Mouse (Mus musculus): ENCODE results near the gene Celf1. TPM values are rescaled to one million over a fixed set of nuclear protein-coding genes. Genes with fewer than 3 reads are reported as not detected.

The Celf1 gene
- total and polyA plus RNA-seq, 3 experiments, result 46.2 to 212 (median 82.3) TPM

- TF ChIP-seq TBP (IDR thresholded peaks at IDR 0.05; ENCODE audit: low read depth, low read length) (0 out of 2 replicates have a peak, but pooled peaks have one; percentile 48), MAZ (IDR thresholded peaks at IDR 0.05; ENCODE audit: low read depth, low read length) (0 out of 2 replicates have a peak, but pooled peaks have one; percentile 21), POLR2AphosphoS2 (IDR thresholded peaks at IDR 0.05; ENCODE audit: low read length) (no peak; the same call in 1 of the 2 replicates), MAX (IDR thresholded peaks at IDR 0.05; ENCODE audit: low read length) (peak; percentile 45; the same call in 1 of the 2 replicates), ETS1 (IDR thresholded peaks at IDR 0.05; ENCODE audit: low read depth, low read length) (peak; percentile 65; the same call in 1 of the 2 replicates)
Measured at GRCm38 (mm10) chr2:91027391-91028214, 87.4 kb downstream of the Celf1 start (continued).

GRCm38 (mm10) chr2:91031216-91031615 lies 91.0 kb downstream of the Celf1 start:
- no peak for DNase-seq (ENCODE audit: low read depth, low spot score)
- no peak overlapping the region for H3K4me3 ChIP-seq (ENCODE audit: control insufficient read depth in 1 of 2, insufficient read depth in 1 of 2, low read depth in 2 of 2, low read length in 2 of 2)
- H3K9ac ChIP-seq (ENCODE audit: control insufficient read depth, low read depth, low read length, poor library complexity, severe bottlenecking), result no peak overlapping the region
- H3K4me1 ChIP-seq (ENCODE audit: control insufficient read depth in 1 of 2, insufficient read depth in 2 of 2, low read length in 2 of 2), result peaks cover 6 to 15% of the 10 kb centered on the region in 2 experiments
- H3K9me3 ChIP-seq (replicated peaks; ENCODE audit: insufficient read depth, low read length), result no peaks in the 10 kb centered on the region
- TF ChIP-seq ETS1 (IDR thresholded peaks at IDR 0.05; ENCODE audit: low read depth, low read length) (no peak), CHD1 (IDR thresholded peaks at IDR 0.05; ENCODE audit: low read depth, low read length) (no peak), POLR2A (IDR thresholded peaks at IDR 0.05; ENCODE audit: control insufficient read depth in 1 of 2, insufficient read depth in 1 of 2, low read depth in 1 of 2, low read length in 2 of 2, poor library complexity in 1 of 2) (no peak), GABPA (IDR thresholded peaks at IDR 0.05; ENCODE audit: low read depth, low read length) (no peak), MAZ (IDR thresholded peaks at IDR 0.05; ENCODE audit: low read depth, low read length) (no peak), ELF1 (IDR thresholded peaks at IDR 0.05; ENCODE audit: low read depth, low read length) (no peak), CHD2 (IDR thresholded peaks at IDR 0.05; ENCODE audit: low read length) (no peak), ZKSCAN1 (IDR thresholded peaks at IDR 0.05; ENCODE audit: low read depth, low read length) (no peak), TBP (IDR thresholded peaks at IDR 0.05; ENCODE audit: low read depth, low read length) (no peak), MYC (IDR thresholded peaks at IDR 0.05; ENCODE audit: low read depth, low read length) (no peak), UBTF (IDR thresholded peaks at IDR 0.05; ENCODE audit: borderline replicate concordance, insufficient read depth, low read depth, low read length) (no peak)
- H3K79me2 ChIP-seq (ENCODE audit: control insufficient read depth, insufficient read depth, low read length, poor library complexity), result no peaks in the 10 kb centered on the region
- no peaks in the 10 kb centered on the region for H3K27me3 ChIP-seq (ENCODE audit: control insufficient read depth in 1 of 2, insufficient read depth in 2 of 2, low read length in 2 of 2)
- no peak overlapping the region for H3K27ac ChIP-seq (ENCODE audit: control insufficient read depth, low read depth, low read length)
- peaks cover 0 to 11% of the 10 kb centered on the region in 2 experiments; a peak in 2 of 4 replicates for H3K36me3 ChIP-seq (ENCODE audit: control insufficient read depth in 1 of 2, insufficient read depth in 2 of 2, low read length in 2 of 2)

GRCm38 (mm10) chr2:91033000-91033399 lies 92.8 kb downstream of the Celf1 start:
- Histone ChIP-seq H3K9ac (ENCODE audit: control insufficient read depth, low read depth, low read length, poor library complexity, severe bottlenecking) (peak overlapping the region; percentile 38; the same call in 1 of the 2 replicates), H3K27me3 (ENCODE audit: control insufficient read depth in 1 of 2, insufficient read depth in 2 of 2, low read length in 2 of 2) (no peaks in the 10 kb centered on the region), H3K4me1 (ENCODE audit: control insufficient read depth in 1 of 2, insufficient read depth in 2 of 2, low read length in 2 of 2) (peaks cover 4 to 7% of the 10 kb centered on the region in 2 experiments; a peak in 3 of 4 replicates), H3K36me3 (ENCODE audit: control insufficient read depth in 1 of 2, insufficient read depth in 2 of 2, low read length in 2 of 2) (peaks cover 0 to 5% of the 10 kb centered on the region in 2 experiments; a peak in 2 of 4 replicates), H3K9me3 (replicated peaks; ENCODE audit: insufficient read depth, low read length) (no peaks in the 10 kb centered on the region), H3K27ac (ENCODE audit: control insufficient read depth, low read depth, low read length) (no peak overlapping the region), H3K79me2 (ENCODE audit: control insufficient read depth, insufficient read depth, low read length, poor library complexity) (no peaks in the 10 kb centered on the region), H3K4me3 (ENCODE audit: control insufficient read depth in 1 of 2, insufficient read depth in 1 of 2, low read depth in 2 of 2, low read length in 2 of 2) (no peak overlapping the region)
- peak; percentile 29 to 64 (median 37) for TF ChIP-seq CTCF (IDR thresholded peaks at IDR 0.05 in 2 of 3, conservative IDR thresholded peaks at IDR 0.05 in 1 of 3; ENCODE audit: control insufficient read depth in 1 of 3, insufficient read depth in 1 of 3, low read depth in 2 of 3, low read length in 3 of 3, poor library complexity in 1 of 3, severe bottlenecking in 1 of 3)
- TF ChIP-seq TAL1 (IDR thresholded peaks at IDR 0.05; ENCODE audit: low read length), result no peak
- TF ChIP-seq TBP (IDR thresholded peaks at IDR 0.05; ENCODE audit: low read depth, low read length), result no peak
- TF ChIP-seq USF1 (IDR thresholded peaks at IDR 0.05; ENCODE audit: low read depth, low read length), result peak; percentile 87
- peak; percentile 68 for TF ChIP-seq RAD21 (IDR thresholded peaks at IDR 0.05; ENCODE audit: low read depth, low read length)
- peak; percentile 77 for TF ChIP-seq MXI1 (IDR thresholded peaks at IDR 0.05; ENCODE audit: low read depth, low read length)
- peak; percentile 93 for TF ChIP-seq MAX (IDR thresholded peaks at IDR 0.05; ENCODE audit: low read length)
- peak; percentile 46; the same call in 1 of the 2 replicates for TF ChIP-seq GATA1 (IDR thresholded peaks at IDR 0.05; ENCODE audit: low read depth, low read length)
- TF ChIP-seq ZNF384 (IDR thresholded peaks at IDR 0.05; ENCODE audit: low read depth, low read length), result peak; percentile 77
- TF ChIP-seq SIN3A (IDR thresholded peaks at IDR 0.05; ENCODE audit: low read length), result peak; percentile 41; the same call in 1 of the 2 replicates
- TF ChIP-seq SMC3 (IDR thresholded peaks at IDR 0.05; ENCODE audit: low read depth, low read length), result peak; percentile 59
- no peak for TF ChIP-seq GABPA (IDR thresholded peaks at IDR 0.05; ENCODE audit: low read depth, low read length)
- peak; percentile 99 for TF ChIP-seq MYC (IDR thresholded peaks at IDR 0.05; ENCODE audit: low read depth, low read length)
- peak; percentile 56; the same call in 1 of the 2 replicates for TF ChIP-seq ZC3H11A (IDR thresholded peaks at IDR 0.05; ENCODE audit: low read depth, low read length)
- TF ChIP-seq ETS1 (IDR thresholded peaks at IDR 0.05; ENCODE audit: low read depth, low read length), result no peak
- DNase-seq (ENCODE audit: low read depth, low spot score), result peak; percentile 74

Data from MEL (cell line).